Mouse (Mus musculus) hindbrain, embryonic 15.5 days (tissue): ENCODE data around the gene Ap1g2. TPM values are rescaled to one million over a fixed set of nuclear protein-coding genes. Genes with fewer than 3 reads are reported as not detected.

Experiments
- ATAC-seq: fragments of 200-750 bp; cut with Nextera tagmentation; 2 replicates; pipeline ENCODE4 v1.8.0; 2017; ENCODE audit warnings: low read depth, moderate number of reproducible peaks, moderate TSS enrichment; ENCODE audit not compliant: low FRiP score
- H3K27ac ChIP-seq: fragments of 300-500 bp; sonication (generic); replicated peaks from 2 replicates; pipeline ENCODE4 v1.5.1; 2015; ENCODE audit warnings: mild to moderate bottlenecking, inconsistent platforms
- H3K27me3 ChIP-seq: fragments of 300-500 bp; sonication (generic); 2 replicates; pipeline ENCODE4 v1.6.1; 2015; ENCODE audit warnings: control low read depth, inconsistent platforms
- H3K36me3 ChIP-seq: fragments of 300-500 bp; sonication (generic); 2 replicates; pipeline ENCODE4 v1.6.1; 2015; ENCODE audit warnings: control low read depth, inconsistent platforms
- H3K4me1 ChIP-seq: fragments of 300-500 bp; sonication (generic); replicated peaks from 2 replicates; pipeline ENCODE4 v1.6.1; 2015; ENCODE audit warnings: control low read depth, inconsistent platforms
- H3K4me2 ChIP-seq: fragments of 300-500 bp; sonication (generic); 2 replicates; pipeline ENCODE4 v1.6.1; 2015; ENCODE audit warnings: moderate library complexity, mild to moderate bottlenecking, inconsistent platforms
- H3K4me3 ChIP-seq: fragments of 300-500 bp; sonication (generic); 2 replicates; pipeline ENCODE4 v1.5.1; 2015; ENCODE audit warnings: mild to moderate bottlenecking, inconsistent platforms
- H3K9ac ChIP-seq: fragments of 300-500 bp; sonication (generic); 2 replicates; pipeline ENCODE4 v1.6.1; 2015; ENCODE audit warnings: inconsistent platforms
- H3K9me3 ChIP-seq: fragments of 300-500 bp; sonication (generic); 2 replicates; pipeline ENCODE4 v1.6.1; 2016; ENCODE audit warnings: control low read depth, inconsistent platforms
- WGBS: fragments of 180-500 bp; shearing (Covaris S2); methylation state at CpG from one replicate; pipeline ENCODE4 v1.1.7; 2015; 5-methylcytosine and 5-hydroxymethylcytosine counted together
- polyA plus RNA-seq: library from polyadenylated mRNA; unstranded; fragments of >200 nt; fragmentation: Nextera tagmentation; extraction: Ambion mirVana; gene quantifications from 2 replicates; pipeline ENCODE4 v1.2.1, GENCODE M21; 2015

The Ap1g2 gene
- polyA plus RNA-seq, 1 experiment from 2014 or later = 7.3 TPM

DNA sequence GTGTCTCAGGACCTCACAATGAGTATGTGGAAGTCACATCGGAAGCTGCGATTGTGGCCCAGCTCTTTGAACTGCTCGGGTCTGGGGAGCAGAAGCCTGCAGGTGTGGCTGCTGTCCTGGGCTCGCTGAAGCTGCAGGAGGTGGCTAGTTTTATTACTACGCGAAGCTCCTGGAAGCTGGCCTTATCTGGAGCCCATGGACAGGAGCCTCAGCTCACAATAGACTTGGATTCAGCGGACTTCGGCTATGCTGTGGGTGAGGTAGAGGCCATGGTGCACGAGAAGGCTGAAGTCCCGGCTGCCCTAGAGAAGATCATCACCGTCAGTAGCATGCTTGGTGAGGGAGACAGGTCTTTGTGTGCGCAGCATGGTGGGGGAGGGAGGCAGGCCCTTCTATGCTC, 10.7 kb downstream of the Ap1g2 start:
- no peak for ATAC-seq
- H3K4me2 ChIP-seq = peak overlapping the region; percentile 71
- H3K4me3 ChIP-seq = peak overlapping the region; percentile 69
- H3K27ac ChIP-seq = peak overlapping the region; percentile 96
- H3K27me3 ChIP-seq = no peaks in the 10 kb centered on the region
- no peaks in the 10 kb centered on the region for H3K9me3 ChIP-seq
- no peaks in the 10 kb centered on the region; the same call in 1 of the 2 replicates for H3K36me3 ChIP-seq
- peaks cover 46% of the 10 kb centered on the region for H3K4me1 ChIP-seq
- 64% methylated on average over 12 of the region's 12 CpGs for WGBS
- H3K9ac ChIP-seq = peak overlapping the region; percentile 74

GRCm38 (mm10) chr14:55095263-55095662, 11.1 kb downstream of the Ap1g2 start:
- Histone ChIP-seq H3K4me3 (peak overlapping the region; percentile 69), H3K4me2 (peak overlapping the region; percentile 71), H3K27me3 (no peaks in the 10 kb centered on the region), H3K27ac (peak overlapping the region; percentile 96), H3K36me3 (no peaks in the 10 kb centered on the region; the same call in 1 of the 2 replicates), H3K9ac (peak overlapping the region; percentile 74), H3K4me1 (peaks cover 50% of the 10 kb centered on the region), H3K9me3 (no peaks in the 10 kb centered on the region)
- WGBS = 53% methylated on average over 9 of the region's 9 CpGs
- ATAC-seq = no peak

GRCm38 (mm10) chr14:55094704-55095231, 11.6 kb downstream of the Ap1g2 start, which contains the start of gene Thtpa:
Gene Thtpa (plus strand): TSS chr14:55094784.
- Histone ChIP-seq H3K27ac (peak within 1 kb of the TSS; percentile 96), H3K4me2 (peak within 1 kb of the TSS; percentile 71), H3K27me3 (no peaks in the 10 kb centered on the region), H3K4me3 (peak within 1 kb of the TSS; percentile 69), H3K9ac (peak within 1 kb of the TSS; percentile 74), H3K36me3 (no peaks in the 10 kb centered on the region; the same call in 1 of the 2 replicates), H3K9me3 (no peaks in the 10 kb centered on the region), H3K4me1 (peaks cover 55% of the 10 kb centered on the region)
- ATAC-seq = peak; percentile 48
- under 1% methylated on average over 30 of the region's 30 CpGs for WGBS

DNA sequence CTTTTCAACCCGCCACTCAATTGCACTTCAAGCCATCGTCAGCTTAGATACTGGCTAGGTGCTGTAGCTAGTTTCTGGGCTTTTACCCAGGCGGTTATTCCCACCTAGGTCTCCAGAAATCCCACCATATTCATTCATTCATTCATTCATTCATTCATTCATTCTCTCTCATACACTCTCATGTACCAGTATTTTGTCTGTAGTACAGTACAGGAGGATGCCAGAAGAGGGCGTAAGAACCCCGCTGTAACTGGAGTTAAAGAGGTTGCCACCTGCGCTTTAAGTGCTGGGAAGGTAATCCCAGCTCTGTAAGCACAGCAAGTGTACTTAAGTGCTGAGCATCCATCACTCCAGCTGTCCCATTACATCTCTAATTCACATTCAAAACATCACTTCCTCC, 12.5 kb downstream of the Ap1g2 start:
- no peak overlapping the region for H3K4me3 ChIP-seq
- WGBS = 38% methylated on average over 6 of the region's 6 CpGs
- no peak overlapping the region for H3K9ac ChIP-seq
- H3K4me1 ChIP-seq = peaks cover 64% of the 10 kb centered on the region
- ATAC-seq = no peak
- H3K4me2 ChIP-seq = peak overlapping the region; percentile 71; the same call in 1 of the 2 replicates
- no peaks in the 10 kb centered on the region for H3K27me3 ChIP-seq
- H3K27ac ChIP-seq = peak overlapping the region; percentile 96
- H3K36me3 ChIP-seq = no peaks in the 10 kb centered on the region; the same call in 1 of the 2 replicates
- no peaks in the 10 kb centered on the region for H3K9me3 ChIP-seq

DNA sequence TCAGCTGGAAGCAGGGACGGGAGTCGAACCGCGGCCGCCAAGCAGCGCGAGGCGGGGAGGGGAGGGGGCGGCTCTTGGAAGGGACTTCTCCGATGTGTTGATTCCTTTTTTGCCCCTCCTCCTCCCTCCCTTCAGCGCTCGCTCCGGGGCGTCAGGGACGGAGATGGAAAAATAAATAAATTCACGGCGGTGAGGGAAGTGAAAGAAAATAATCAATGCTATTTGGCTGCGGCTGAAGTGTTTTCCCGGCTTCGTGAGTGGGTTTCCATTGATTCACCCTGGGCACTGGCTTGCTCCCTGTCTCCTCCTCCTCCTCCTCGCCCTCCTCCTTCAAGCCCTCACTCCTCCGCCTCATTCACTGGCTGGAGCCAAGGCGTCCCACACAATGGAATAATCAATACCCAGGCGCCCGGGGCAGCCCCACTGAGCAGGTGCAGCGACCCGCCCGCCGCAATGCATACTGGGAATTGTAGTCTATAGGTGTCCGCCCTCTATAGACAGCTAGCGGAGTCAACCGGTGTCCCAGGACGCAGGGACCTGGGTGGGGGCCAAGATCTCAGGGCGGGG, 14.3 kb downstream of the Ap1g2 start, which contains the start of gene Zfhx2:
TSS of gene Zfhx2 (minus strand) at position 314 of the 567 bp plus-strand sequence.
- peak within 1 kb of the TSS; percentile 94 for H3K27ac ChIP-seq
- H3K4me3 ChIP-seq = peak within 1 kb of the TSS; percentile 81
- no peaks in the 10 kb centered on the region for H3K36me3 ChIP-seq
- H3K4me2 ChIP-seq = peak within 1 kb of the TSS; percentile 86
- H3K27me3 ChIP-seq = no peaks in the 10 kb centered on the region
- under 1% methylated on average over 34 of the region's 34 CpGs for WGBS
- H3K9me3 ChIP-seq = no peaks in the 10 kb centered on the region
- H3K4me1 ChIP-seq = peaks cover 73% of the 10 kb centered on the region
- H3K9ac ChIP-seq = peak within 1 kb of the TSS; percentile 81
- peak; percentile 93 for ATAC-seq

DNA sequence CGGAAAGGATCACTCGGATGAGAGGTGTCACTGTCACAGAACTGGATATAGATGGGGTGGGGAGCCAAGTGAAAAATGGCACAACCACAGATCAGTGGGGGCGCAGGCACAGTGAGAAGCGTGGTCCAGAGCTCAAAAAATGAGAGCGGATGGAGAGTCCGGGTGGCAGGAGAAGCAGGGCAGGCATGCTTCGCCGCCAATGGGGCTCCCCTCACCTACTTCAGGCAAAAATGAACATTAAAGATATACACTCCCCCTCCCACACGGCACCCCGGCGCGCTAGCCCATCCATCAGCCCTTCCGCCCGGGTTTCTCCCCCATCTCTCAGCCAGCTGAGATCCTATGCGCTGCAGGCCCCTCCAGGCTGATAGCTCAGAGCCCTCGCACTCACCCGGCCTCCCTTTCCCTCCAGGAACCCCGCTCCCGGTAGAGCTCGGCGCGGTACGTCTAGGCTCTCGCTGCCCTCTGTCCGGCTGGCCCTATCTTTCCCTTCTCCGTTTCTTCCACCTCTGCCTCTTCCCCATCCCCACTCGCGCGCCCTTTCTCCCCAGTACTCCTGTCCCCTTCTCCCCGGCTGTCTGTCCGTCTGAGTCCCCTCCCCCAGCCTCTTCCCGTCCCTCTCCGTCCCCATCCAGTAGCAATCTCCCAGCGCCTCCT, 15.1 kb downstream of the Ap1g2 start:
- Histone ChIP-seq H3K36me3 (no peaks in the 10 kb centered on the region), H3K9ac (peak overlapping the region; percentile 81), H3K4me3 (peak overlapping the region; percentile 81), H3K4me2 (peak overlapping the region; percentile 86), H3K27ac (peak overlapping the region; percentile 94), H3K4me1 (peaks cover 73% of the 10 kb centered on the region), H3K27me3 (no peaks in the 10 kb centered on the region), H3K9me3 (no peaks in the 10 kb centered on the region)
- peak; percentile 11; the same call in 1 of the 2 replicates for ATAC-seq
- 4% methylated on average over 33 of the region's 34 CpGs for WGBS

DNA sequence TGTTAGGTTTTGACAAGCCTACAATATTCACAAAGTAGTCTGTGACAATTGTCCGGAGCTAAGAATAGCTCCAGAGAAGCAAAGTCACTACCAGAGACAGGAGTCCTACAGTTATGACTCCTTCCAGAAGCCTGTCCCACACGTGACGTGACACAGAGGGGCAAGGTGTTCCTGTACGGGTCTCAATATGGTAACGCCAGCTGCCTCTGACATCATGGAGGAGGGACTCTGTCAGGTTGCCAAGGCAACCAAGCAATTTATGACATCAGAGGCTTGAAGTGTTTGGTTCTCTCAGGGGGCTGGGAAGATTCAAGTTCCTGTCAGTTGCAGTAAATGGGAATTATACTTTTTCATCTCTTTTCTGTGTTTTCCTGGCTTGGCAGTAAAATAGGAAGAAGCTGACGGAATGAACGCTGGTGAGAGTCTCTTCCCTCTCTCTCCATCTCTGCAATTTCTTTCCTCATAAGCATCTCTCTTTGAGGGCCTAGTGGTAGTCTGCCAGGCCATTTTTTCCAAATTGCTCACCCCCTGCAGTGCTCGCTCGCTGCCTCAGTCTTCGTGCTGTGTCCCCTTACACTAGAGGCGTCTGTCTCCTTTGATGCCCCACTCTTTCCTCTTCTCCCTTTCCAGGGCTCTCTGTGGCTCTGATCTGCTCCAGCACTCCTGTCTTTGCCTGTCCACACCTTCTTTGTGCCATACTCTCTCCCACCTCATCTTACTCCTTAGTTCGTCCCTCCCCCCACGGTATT, 17.0 kb downstream of the Ap1g2 start:
- H3K27ac ChIP-seq = peak overlapping the region; percentile 57

GRCm38 (mm10) chr14:55086009-55086514, 20.3 kb downstream of the Ap1g2 start:
- no peaks in the 10 kb centered on the region for H3K9me3 ChIP-seq
- no peak; the same call in 1 of the 2 replicates for ATAC-seq
- peaks cover 76% of the 10 kb centered on the region for H3K4me1 ChIP-seq
- H3K27ac ChIP-seq = peak overlapping the region; percentile 67; the same call in 1 of the 2 replicates
- H3K9ac ChIP-seq = no peak overlapping the region
- WGBS = 79% methylated on average over 6 of the region's 6 CpGs
- H3K4me3 ChIP-seq = no peak overlapping the region
- no peaks in the 10 kb centered on the region for H3K27me3 ChIP-seq
- H3K4me2 ChIP-seq = no peak overlapping the region
- no peaks in the 10 kb centered on the region for H3K36me3 ChIP-seq

More for the DNA sequence above, 17.0 kb downstream of the Ap1g2 start:
- Histone ChIP-seq H3K36me3 (no peaks in the 10 kb centered on the region), H3K9me3 (no peaks in the 10 kb centered on the region), H3K4me3 (peak overlapping the region; percentile 81), H3K4me2 (peak overlapping the region; percentile 86), H3K9ac (peak overlapping the region; percentile 81), H3K27me3 (no peaks in the 10 kb centered on the region), H3K4me1 (peaks cover 77% of the 10 kb centered on the region)
- no peak for ATAC-seq
- WGBS = 39% methylated on average over 13 of the region's 13 CpGs

- peak; percentile 56; the same call in 1 of the 2 replicates for ATAC-seq
- Histone ChIP-seq H3K4me1 (peaks cover 70% of the 10 kb centered on the region), H3K9ac (no peak overlapping the region), H3K4me2 (peak overlapping the region; percentile 14; the same call in 1 of the 2 replicates), H3K27me3 (no peaks in the 10 kb centered on the region), H3K27ac (peak overlapping the region; percentile 67), H3K36me3 (no peaks in the 10 kb centered on the region), H3K9me3 (no peaks in the 10 kb centered on the region), H3K4me3 (no peak overlapping the region)
- WGBS = 23% methylated on average over 9 of the region's 9 CpGs
These were observed 20.9 kb downstream of the Ap1g2 start for GRCm38 (mm10) chr14:55085324-55086008.

- peaks cover 66% of the 10 kb centered on the region for H3K4me1 ChIP-seq
- 63% methylated on average over 6 of the region's 6 CpGs for WGBS
- H3K9me3 ChIP-seq = no peaks in the 10 kb centered on the region
- no peak overlapping the region for H3K27ac ChIP-seq
- H3K4me2 ChIP-seq = no peak overlapping the region
- no peaks in the 10 kb centered on the region for H3K36me3 ChIP-seq
- H3K27me3 ChIP-seq = no peaks in the 10 kb centered on the region
- no peak overlapping the region for H3K9ac ChIP-seq
- H3K4me3 ChIP-seq = no peak overlapping the region
- no peak for ATAC-seq
These were observed 22.9 kb downstream of the Ap1g2 start for GRCm38 (mm10) chr14:55083481-55083880.

DNA sequence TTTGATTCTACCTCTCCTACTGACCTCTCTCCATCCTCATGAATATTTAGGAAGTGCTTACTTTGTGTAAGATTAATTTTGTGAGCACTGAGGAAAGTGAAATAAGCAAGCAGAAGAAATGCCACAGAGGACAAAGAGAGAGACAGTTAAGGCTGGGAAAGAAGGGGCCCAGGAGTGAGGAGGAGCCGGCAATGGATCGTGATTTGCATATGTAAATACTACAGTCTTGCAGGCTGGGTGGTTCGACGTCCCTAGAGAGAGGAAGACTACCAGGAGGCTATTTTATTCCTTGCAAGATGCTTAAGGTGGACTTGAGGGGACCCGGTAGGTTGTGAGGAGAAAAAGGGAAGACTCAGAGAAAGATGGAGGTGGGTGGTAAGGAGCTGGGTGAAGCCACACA, 25.3 kb downstream of the Ap1g2 start:
- WGBS = 18% methylated on average over 5 of the region's 5 CpGs
- Histone ChIP-seq H3K4me2 (no peak overlapping the region), H3K27ac (0 out of 2 replicates have a peak overlapping the region, but pooled peaks have one; percentile 2)

More for the DNA sequence above, 25.3 kb downstream of the Ap1g2 start:
- ATAC-seq = no peak
- Histone ChIP-seq H3K27me3 (no peaks in the 10 kb centered on the region), H3K9ac (no peak overlapping the region), H3K4me3 (no peak overlapping the region), H3K36me3 (no peaks in the 10 kb centered on the region), H3K4me1 (peaks cover 62% of the 10 kb centered on the region), H3K9me3 (no peaks in the 10 kb centered on the region)
